Mouse (Mus musculus): ENCODE results near the gene Palm2.
A peak's percentile ranks its signal among the peaks of the same experiment; 100 is the strongest.
"Not testable (repeated sequence)": the region's sequence is repeated elsewhere in the genome, so short reads cannot be mapped to it uniquely, and the experiment has no call there.

The Palm2 gene

DNA sequence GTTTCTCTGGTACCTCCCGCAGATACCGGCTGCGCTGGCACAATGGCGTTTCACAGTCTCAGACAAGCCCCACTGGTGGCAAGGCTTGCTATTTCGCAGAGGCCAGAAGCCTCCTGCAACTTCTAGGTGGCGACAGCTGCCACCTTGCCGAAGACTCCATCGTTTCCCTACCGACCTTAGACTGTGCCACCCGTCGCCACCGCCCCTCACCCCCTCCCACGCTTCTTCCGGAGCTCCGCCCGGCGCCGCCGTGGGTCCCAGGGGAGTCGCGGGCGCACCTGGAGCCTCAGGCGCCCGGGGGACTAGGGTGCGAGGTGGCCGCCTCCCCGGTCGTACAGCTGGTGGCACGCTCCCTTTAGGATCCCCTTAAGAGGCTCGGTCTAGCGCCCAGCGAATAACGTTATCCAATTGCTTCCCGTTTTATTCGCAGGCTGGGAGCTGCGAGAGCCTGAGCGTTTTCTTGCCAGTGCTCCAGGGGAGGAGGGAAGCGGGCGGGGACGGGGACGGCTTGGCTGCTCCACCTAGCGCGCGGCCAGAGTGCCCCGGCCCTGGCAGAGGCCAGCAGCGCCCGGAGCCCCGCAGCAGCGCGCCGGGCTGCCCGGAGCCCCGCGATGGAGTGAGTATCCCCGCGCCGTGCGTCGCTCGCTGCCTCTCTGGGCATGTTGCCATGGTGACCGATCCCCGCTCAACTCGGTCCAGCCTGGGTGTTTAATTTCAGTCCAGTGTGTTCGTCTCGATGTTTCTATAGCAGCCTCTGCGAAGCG, at the start of gene Palm2:
Palm2 (plus strand) TSS at position 307 of the 764 bp plus-strand sequence.
- DNase-seq (ENCODE audit: low spot score) = peak; percentile 29

DNA sequence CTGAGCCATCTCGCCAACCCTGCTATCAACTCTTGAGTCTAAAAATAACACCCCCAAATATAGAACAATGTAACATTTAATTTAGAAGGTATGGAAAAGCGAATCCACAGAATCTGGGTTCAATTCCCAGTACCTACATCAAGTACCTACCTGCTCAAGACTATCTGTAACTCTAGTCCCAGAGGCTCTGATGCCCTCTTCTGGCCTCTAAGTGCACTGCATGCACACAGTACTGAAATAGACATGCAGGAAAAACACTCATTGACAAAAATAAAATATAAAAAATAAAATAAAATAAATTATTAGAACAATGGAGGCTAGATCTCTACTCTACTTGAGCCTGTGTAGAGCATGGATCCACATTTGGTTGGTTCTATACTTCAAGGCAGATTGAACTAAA, 49.7 kb upstream of the Palm2 start:
- no peak for DNase-seq (ENCODE audit: low spot score)

DNA sequence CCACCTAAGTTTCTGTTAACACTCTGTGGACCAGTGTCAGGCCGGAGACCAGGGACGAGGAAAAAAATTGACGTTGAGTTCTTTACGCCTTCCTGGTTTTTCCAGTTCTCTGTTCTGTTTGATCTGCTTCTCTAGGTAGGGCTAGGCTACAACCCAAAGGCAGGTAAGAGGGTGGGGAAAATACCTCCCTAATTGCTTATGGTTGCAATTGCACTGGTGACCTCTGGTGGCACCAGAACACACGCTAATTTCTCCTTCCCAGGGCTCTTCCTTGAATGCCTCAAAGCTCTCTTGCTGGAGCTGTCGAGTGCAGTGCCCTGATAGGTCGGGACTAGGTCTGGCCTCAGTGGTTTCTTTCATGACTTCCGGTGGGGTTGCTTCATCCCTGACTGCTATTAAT, 42.9 kb upstream of the Palm2 start:
- no peak for DNase-seq (ENCODE audit: low spot score)

DNA sequence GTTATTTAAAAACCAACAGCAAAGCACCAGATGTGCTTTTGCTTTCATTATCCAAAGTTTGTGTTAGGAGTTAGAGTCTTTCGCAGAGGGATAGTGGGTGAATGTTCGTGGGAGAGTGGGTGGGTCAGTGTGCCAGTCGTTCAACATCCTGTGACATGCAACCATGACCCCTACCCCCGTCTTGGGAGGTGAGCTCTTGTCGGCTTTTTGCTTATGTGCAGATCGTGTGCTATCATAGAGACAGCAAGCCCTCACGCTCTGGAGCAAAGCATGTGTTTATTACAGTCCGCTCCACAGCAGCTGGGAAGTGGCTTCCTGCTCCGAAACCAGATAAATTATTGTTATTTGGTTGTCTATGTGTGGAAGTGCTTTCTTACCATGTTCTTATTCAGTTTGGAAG, 37.6 kb upstream of the Palm2 start:
- DNase-seq (ENCODE audit: low spot score) = no peak

DNA sequence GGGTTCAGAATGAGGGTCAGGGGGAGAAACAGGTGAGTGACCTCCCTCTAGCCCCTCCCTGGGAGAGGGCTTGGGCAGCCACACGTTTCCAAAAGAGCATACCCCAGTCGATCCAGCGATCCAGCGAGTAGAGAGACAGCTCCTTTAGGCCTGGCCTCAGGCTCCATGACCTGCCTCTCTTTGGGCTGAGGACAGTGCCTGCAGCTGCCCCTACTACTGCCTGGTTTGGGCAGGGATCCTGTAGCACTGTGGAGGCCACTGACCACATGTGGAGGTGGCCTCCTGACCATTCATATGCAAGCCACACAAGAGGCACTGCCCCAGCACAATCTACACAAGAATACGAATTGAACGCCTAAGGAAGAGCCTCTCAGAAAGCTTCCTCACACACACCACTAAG, 21.7 kb upstream of the Palm2 start:
- not testable (repeated sequence) for DNase-seq (ENCODE audit: low spot score)

DNA sequence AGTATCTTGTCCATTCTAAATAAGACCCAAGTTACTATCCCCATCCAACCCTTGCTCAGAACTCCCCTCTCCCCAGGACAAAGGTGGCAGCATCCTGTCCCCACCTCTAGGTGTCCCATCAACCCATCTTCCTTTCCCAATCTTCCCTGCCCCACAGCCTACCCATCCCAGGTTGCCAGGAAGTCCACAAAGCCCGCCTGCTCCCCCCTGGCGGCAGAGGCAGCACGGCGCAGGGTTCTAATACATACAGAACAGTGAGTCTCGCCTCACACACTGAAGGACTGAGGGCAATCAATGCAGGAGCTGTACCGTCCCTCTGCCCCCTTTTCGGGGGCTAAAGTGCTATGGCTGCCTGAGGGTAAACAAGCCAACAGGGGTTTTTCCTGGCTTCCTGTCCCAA, 21.0 kb upstream of the Palm2 start:
- DNase-seq (ENCODE audit: low spot score) = no peak

DNA sequence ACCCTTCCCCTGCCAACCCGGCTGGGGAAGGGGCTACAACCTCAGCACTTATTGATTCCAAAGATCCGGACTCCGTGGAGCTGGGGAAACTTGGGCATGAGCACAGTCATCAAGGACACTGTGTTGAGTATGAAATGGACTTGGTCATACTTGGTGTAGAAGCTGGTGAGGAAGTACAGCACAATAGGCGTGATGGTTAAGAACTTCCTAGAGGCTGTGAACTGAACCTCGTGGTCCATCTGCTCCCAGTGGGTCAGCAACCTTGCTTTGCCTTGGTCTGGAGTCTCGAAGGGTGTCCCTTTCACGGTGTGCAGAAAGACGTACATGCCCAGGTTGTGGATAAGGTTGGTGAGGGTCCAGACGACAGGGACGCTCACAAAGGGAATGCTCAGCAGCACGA, 20.4 kb upstream of the Palm2 start:
- not testable (repeated sequence) for DNase-seq (ENCODE audit: low spot score)

DNA sequence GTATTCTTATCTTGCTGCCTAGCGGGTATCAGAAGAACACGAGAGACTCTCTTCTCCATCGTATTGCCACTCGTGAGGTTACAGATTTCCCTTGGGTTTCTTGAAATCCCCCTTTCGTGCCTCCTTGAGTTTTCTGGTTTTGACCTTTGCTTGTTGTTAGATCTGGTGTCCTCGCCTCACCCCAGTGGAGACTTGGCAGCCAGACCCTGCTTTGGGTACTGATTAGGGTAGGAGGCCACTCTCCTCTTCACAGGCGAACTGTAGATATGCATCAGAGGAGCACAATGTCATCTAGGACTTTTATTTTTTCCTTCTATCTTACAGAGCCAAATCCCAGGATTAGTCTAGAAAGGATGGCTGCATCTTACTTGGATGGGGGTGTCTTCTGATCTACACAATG, 10.0 kb upstream of the Palm2 start:
- DNase-seq (ENCODE audit: low spot score) = no peak

DNA sequence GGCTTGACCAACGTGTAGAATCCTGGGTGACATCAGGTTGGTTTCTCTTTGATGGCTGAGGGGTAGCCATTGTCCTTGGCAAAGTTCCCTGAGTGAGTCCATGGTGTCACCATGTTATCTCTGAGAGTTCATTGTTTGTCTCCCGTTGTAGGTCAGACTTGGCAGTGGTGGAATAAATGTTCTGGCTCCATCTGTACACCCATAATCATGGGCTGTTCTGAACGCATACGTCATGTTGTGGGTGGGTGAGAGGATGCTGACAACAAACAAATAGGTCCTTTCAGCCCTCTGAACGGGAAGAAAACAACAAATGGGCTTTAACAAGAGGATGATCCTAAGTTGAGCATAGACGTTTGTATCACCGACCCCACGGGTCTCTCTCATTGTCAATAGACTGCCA, 5.7 kb upstream of the Palm2 start:
- no peak for DNase-seq (ENCODE audit: low spot score)

DNA sequence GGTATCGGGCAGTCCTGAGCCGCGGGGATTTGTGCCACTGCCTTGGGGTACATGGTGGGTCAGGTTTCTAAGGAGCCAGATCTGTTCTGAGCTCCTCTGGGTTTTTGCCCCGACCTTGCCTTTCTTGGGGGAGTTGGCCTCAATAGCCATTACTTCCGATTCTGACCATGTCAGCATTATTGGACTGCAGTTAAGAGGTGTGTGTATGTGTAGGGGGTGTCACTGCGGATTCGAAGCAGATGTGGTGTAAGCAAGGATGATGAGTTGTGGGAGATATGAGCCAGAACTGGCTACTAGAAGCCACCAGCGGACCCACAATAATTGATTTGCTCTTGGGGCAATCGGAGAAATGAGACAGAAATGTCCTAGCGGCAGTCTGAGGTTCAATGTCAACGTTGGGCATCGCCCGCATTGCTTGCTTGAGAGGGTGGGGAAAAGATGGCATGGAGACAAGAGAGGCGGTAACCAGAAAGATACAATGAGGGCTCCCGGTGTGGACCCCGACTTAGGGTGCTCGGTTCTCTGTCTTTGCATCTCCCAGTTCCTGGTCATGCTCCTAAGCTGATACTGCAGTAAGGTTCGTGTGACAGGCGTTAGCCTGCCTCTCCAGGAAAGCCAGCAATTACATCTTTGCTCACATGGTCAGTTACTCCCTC, 786 bp downstream of the Palm2 start:
- DNase-seq (ENCODE audit: low spot score) = no peak

DNA sequence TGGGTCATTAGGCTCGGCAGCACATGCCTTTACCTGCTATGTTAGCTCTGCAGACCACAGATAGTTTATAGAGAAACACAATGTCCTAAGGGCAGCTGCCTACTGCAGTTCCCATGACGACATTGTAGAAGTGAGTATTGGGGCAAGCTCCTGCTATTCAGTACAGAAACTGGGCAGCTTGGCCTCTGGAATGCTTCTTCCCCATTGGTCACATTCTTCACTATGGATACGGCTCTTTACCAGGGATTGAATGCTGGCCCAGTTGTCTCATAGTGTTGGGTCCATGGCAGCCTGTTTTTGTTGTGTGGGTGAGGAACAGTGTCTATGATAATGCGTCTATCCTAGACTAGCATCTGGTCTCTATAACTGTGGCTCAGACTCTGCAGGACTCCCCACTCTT, 2.2 kb downstream of the Palm2 start:
- DNase-seq (ENCODE audit: low spot score) = no peak

DNA sequence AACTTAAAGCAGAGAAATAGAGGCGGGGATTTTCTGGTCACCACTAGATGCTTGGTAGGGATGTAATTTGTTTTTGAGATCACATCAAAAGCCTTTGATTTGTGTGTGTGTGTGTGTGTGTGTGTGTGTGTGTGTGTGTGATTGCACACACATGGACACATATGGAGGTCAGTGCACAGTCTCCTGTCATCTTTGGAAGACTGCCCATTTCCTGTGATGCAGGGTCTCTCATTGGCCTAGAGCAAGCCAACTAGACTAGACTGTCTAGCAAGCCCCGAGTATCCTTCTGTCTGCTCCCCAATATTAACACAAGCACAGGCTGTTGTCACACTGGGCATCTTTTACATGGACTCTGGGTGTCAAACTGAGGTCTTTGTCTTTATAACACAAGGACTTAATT, 12.0 kb downstream of the Palm2 start:
- no peak for DNase-seq (ENCODE audit: low spot score)

DNA sequence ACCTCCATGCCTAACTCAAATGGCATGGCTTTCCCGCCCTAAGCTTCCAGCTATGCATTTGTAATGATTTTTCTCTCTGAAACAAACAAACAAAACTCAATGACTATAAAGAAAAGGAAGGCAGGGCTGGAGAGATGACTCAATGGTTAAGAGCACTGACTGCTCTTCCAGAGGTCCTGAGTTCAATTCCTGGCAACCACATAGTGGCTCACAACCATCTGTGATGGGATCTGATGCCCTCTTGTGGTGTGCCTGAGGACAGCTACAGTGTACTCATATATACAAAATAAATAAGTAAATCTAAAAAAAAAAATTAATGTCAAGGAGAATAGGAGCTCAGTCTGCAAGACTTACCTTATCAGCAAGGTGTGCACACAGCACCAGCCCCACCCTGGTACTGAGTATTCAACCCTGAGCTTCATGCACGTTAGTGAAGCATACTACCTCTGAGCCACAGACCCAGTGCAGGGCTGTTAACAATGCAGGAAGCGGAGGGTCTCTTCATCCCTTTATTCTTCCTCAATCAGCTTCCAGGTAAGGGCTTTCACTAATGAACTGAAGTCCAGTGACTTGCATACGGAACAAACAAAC, 12.9 kb downstream of the Palm2 start:
- DNase-seq (ENCODE audit: low spot score) = no peak

DNA sequence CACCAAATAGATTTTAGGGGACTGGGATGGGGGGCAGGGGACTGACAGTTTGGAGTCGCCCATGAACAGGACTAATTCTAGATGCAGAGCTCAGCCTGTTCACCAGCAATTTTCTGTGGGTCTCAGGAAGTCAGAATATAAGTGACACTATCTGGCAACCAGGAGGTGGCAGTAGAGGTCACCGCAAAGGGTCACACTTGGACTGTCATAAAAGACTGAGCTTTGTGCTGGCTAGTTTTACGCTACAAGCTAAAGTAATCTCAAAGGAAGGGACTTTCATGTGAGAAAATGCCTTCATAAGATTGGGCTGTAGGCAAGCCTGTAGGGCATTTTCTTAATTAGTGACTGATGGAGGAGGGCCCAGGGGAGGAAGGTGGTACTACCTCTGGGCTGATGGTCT, 17.8 kb downstream of the Palm2 start:
- DNase-seq (ENCODE audit: low spot score) = peak; percentile 29

DNA sequence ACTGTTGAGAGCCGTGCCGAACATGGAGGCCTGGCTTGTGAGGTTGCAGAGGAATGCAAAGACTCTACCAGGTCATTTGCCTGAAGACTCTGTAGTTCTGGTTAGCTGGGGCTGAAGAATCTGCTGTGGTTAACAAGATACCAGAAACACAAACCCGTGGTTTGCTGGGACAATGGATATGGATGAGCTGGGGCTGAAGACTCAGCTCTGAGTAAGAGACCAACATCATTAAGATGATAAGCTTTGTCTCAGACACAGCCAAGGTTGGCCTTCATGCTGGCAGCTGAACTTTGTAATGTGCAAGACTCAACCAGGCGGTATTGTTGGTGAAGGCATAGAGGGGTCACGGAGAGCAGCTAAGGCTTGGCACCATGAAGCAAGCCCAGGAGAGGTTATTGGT, 18.6 kb downstream of the Palm2 start:
- no peak for DNase-seq (ENCODE audit: low spot score)

DNA sequence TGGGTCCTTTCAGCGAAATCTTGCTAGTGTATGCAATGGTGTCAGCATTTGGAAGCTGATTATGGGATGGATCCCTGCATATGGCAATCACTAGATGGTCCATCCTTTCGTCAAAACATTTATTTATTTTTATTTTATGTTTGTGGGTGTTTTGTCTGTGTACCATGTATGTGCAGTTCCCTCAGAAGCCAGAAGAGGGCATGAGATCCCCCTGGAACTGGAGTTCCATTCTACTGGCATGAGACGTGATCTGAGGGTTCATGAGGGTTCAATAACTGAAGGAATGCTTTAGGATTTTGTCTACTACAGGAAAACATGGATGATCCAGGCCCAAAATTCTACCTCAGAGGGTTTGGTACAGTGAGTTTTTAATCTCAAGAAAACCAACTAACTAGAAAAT, 28.3 kb downstream of the Palm2 start:
- no peak for DNase-seq (ENCODE audit: low spot score)

DNA sequence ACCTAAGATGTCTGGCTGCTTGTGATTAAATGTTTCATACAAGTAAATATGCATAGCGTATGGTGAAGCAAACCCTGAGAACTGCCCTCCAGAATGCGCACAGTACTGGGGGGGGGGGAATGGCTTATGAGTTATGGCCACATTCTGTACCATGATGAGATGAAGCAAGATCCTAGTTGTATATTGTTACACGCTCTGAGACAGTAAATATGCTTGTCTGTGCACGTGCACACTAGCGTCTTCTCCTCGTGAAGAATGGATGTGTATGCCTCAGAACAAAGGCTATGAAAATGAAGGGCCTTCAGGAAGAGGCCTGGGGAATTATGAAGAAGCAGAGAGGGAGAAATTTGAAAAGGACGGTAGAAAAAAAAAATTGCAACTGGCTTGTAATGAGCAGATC, 48.4 kb downstream of the Palm2 start:
- no peak for DNase-seq (ENCODE audit: low spot score)

DNA sequence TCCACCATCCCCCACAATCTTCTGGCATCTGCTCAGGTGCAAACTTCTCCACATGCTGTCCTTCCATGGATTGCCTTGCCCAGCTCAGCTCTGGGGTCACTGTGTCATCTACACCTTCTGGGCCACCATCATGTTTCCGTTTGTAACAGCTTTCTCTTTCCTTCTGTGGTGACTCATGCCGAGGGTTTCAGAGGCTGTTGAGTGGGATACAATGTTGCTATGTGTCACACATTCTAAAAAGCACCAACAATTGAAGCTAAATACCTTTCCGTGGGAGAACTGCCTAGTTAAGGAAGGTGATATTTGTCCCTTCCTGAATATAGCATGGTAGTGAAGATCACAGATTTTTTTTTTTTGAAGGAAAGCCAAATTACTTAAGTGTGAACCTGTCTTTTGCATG, 52.3 kb downstream of the Palm2 start:
- DNase-seq (ENCODE audit: low spot score) = no peak

DNA sequence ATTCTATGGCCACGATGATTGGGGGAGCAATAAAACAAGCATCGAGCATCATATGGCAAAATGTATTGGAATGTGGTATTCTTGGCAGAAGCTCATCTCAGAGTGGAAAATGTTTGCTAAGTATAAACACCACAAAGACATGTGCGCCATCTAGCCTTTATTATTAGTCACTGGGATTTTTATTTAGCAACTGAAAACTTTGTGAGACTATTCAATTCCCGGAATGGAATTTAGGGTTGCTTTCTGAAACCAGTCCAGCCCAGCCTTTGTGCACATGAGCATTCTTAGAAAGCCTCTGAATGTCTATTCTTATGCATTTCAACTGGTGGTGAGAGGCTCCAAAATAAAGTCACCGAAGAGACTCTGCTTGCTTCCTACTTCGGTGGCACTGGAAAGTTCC, 55.8 kb downstream of the Palm2 start:
- no peak for DNase-seq (ENCODE audit: low spot score)

DNA sequence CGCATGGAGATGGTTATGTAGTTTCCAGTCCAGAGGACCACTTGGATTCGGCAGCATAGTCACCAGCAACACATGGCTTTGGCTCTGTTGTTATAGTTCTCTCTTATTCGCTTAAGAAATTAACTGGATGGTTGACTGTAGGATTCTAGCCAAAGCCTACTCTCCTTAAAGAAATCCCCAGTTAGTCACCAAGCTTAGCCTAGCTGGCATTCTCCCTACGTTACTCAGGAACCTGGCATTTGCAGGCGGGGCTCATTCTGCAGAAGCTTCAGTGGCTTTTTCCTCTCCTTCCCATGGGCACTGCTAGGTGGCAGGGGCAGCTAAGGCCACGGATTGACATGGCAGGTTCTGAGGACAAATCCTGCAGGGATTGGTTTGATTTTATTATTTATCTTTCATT, 70.7 kb downstream of the Palm2 start:
- no peak for DNase-seq (ENCODE audit: low spot score)

DNA sequence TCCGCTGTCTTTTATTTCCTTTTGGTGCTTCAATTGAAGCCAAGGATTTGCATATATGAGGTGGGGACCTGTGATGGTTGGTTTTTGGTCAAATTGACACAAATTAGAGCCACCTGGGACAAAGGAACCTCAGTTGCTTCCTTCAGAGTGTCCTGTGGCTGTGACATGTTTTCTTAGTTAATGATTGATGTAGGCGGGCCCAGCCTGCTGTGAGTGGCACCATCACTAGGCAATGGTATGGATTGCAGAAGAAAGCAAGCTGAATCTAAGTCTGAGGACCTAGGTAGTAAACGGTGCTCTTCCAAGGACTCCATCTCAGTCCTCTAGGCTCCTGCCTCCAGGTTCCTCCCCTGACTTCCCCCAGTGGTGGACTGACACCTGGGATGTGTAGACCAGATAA, 76.5 kb downstream of the Palm2 start:
- DNase-seq (ENCODE audit: low spot score) = peak; percentile 71

DNA sequence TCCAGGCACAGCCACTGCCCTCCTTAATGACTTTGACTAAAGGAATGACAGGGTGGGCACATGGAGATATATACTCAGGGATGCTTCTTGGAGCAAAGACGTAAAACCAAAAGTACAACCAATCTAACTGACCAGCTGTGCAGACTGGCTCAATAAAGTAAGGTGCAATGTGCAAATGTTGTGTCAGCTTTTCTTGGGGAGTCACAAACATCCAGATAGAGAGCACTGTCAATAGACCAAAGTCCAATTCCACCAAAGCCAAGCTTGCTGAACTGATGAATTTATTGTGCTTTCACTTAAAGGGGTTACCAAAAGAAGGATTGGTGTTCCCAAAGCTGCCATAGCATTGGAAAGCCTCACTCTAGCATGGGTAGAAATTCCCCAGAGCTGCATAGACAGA, 77.7 kb downstream of the Palm2 start:
- peak; percentile 64 for DNase-seq (ENCODE audit: low spot score)

DNA sequence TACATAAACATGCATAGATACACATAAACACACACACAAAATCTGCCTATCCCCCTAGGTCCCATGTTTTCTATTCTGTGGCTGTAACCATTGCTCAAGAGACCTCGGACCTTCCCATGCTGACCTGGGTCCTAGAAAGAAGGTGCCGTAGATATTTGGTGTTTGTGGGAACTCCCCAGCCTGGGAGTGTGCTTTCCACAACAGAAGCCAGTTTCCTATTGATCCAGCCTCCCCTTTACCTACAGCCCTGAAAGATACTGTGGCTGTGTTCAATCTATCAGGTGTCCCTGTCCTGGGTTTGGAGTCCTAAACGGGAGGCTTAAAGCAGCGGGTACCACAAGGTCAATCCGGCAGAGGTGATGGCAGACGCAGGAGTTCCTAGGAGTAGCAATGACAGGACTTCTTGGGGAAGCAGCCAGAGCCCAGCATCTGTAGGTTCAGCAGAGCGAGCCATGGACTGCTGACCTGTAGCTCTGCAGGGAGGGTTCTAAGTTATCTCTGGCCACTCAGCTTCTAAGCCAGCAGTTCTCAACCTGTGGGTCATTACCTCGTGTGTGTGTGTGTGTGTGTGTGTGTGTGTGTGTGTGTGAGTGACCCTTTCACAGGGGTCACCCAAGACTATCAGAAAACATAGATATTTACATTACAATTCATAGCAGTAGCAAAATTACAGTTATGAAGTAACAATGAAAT, 79.3 kb downstream of the Palm2 start:
- peak; percentile 25 for DNase-seq (ENCODE audit: low spot score)
